Mouse (Mus musculus) myocyte (in vitro differentiated cells): ENCODE results near the gene Nme6. TPM values are rescaled to one million over a fixed set of nuclear protein-coding genes. Genes with fewer than 3 reads are reported as not detected.

Experiments
- H3K27me3 ChIP-seq: one replicate; pipeline ENCODE4 v1.6.1; 2011; ENCODE audit not compliant: control insufficient read depth, insufficient read depth, insufficient read length
- H3K36me3 ChIP-seq: one replicate; pipeline ENCODE4 v1.6.1; 2011; ENCODE audit not compliant: control insufficient read depth, insufficient read depth
- H3K4me2 ChIP-seq: one replicate; pipeline ENCODE4 v1.6.1; 2011; ENCODE audit warnings: low read depth, control low read depth
- H3K4me3 ChIP-seq: one replicate; pipeline ENCODE4 v1.5.1; 2011; ENCODE audit warnings: mild to moderate bottlenecking, control low read depth, moderate library complexity
- H3K79me2 ChIP-seq: one replicate; pipeline ENCODE4 v1.6.1; 2011; ENCODE audit not compliant: control insufficient read depth, insufficient read depth
- H3ac ChIP-seq: one replicate; pipeline ENCODE4 v1.6.1; 2011; ENCODE audit not compliant: control insufficient read depth, insufficient read length
- CEBPB ChIP-seq: IDR thresholded peaks from 2 replicates; pipeline ENCODE4 v1.6.1; 2011; ENCODE audit warnings: mild to moderate bottlenecking, moderate library complexity; ENCODE audit not compliant: poor library complexity, insufficient read depth, severe bottlenecking
- E2F4 ChIP-seq: IDR thresholded peaks from one replicate; pipeline ENCODE4 v1.6.1; 2011; ENCODE audit warnings: mild to moderate bottlenecking, control low read depth, moderate library complexity; ENCODE audit not compliant: insufficient read depth
- MAX ChIP-seq: IDR thresholded peaks from one replicate; pipeline ENCODE4 v1.6.1; 2011; ENCODE audit warnings: low read depth, mild to moderate bottlenecking, control low read depth
- MYOD1 ChIP-seq, 3 experiments: IDR thresholded peaks; one replicate each; pipeline ENCODE4 v1.6.1; 2011; ENCODE audit warnings: control low read depth in 2 of 3, low read depth in 2 of 3, mild to moderate bottlenecking in 2 of 3, moderate library complexity in 1 of 3; ENCODE audit not compliant: insufficient read length in 2 of 3, control insufficient read depth in 1 of 3
- MYOG ChIP-seq, 3 experiments: IDR thresholded peaks; one replicate each; pipeline ENCODE4 v1.6.1; 2011; ENCODE audit warnings: control low read depth in 2 of 3, low read depth in 2 of 3, mild to moderate bottlenecking in 2 of 3; ENCODE audit not compliant: insufficient read length in 2 of 3, control insufficient read depth in 1 of 3, insufficient read depth in 1 of 3
- POLR2A ChIP-seq: IDR thresholded peaks from one replicate; pipeline ENCODE4 v1.6.1; 2011; ENCODE audit warnings: low read depth, mild to moderate bottlenecking, control low read depth, moderate library complexity; ENCODE audit not compliant: insufficient read length
- POLR2AphosphoS2 ChIP-seq: IDR thresholded peaks from one replicate; pipeline ENCODE4 v1.6.1; 2011; ENCODE audit warnings: low read depth, control low read depth; ENCODE audit not compliant: insufficient read length
- REST ChIP-seq: IDR thresholded peaks from one replicate; pipeline ENCODE4 v1.6.1; 2011; ENCODE audit warnings: mild to moderate bottlenecking, control low read depth, moderate library complexity; ENCODE audit not compliant: insufficient read depth, insufficient read length
- SRF ChIP-seq: IDR thresholded peaks from one replicate; pipeline ENCODE4 v1.6.1; 2011; ENCODE audit warnings: low read depth; ENCODE audit not compliant: control insufficient read depth, insufficient read length
- TCF12 ChIP-seq: IDR thresholded peaks from one replicate; pipeline ENCODE4 v1.6.1; 2011; ENCODE audit warnings: mild to moderate bottlenecking, control low read depth; ENCODE audit not compliant: poor library complexity, insufficient read depth, severe bottlenecking
- TCF3 ChIP-seq: IDR thresholded peaks from one replicate; pipeline ENCODE4 v1.6.1; 2011; ENCODE audit warnings: low read depth, control low read depth; ENCODE audit not compliant: insufficient read length
- USF1 ChIP-seq: IDR thresholded peaks from one replicate; pipeline ENCODE4 v1.6.1; 2011; ENCODE audit warnings: low read depth, mild to moderate bottlenecking, control low read depth, moderate library complexity
- polyA plus RNA-seq: library from polyadenylated mRNA; unstranded; fragments of >200 nt; fragmentation: generic; extraction: Trizol; gene quantifications from one replicate; pipeline ENCODE4 v1.2.1, GENCODE M21; 2012; ENCODE audit warnings: missing spikeins

Gene Nme6
- polyA plus RNA-seq, 1 experiment, result 32.2 TPM

- Histone ChIP-seq H3K27me3 (no peaks in the 10 kb centered on the region), H3K4me2 (no peak within 1 kb of the TSS), H3K36me3 (peaks cover 2% of the 10 kb centered on the region), H3K79me2 (no peaks in the 10 kb centered on the region), H3ac (no peak within 1 kb of the TSS), H3K4me3 (no peak within 1 kb of the TSS)
- TF ChIP-seq SRF (no peak), MYOD1 (IDR thresholded peaks at IDR 0.05; ENCODE audit: control insufficient read depth in 1 of 3, insufficient read length in 2 of 3, low read depth in 2 of 3) (no peak), CEBPB (peak; percentile 78; the same call in 1 of the 2 replicates), MAX (no peak)
Observed at GRCm38 (mm10) chr9:109849312-109849758, 16.8 kb downstream of the Nme6 start, which contains the start of gene Camp. Gene Camp, minus strand, starts transcription at chr9:109849617.

- no peaks in the 10 kb centered on the region for H3K27me3 ChIP-seq
- H3ac ChIP-seq, result no peak overlapping the region
- H3K79me2 ChIP-seq, result no peaks in the 10 kb centered on the region
- H3K36me3 ChIP-seq, result no peaks in the 10 kb centered on the region
- H3K4me2 ChIP-seq, result no peak overlapping the region
- no peak overlapping the region for H3K4me3 ChIP-seq
- TF ChIP-seq TCF3 (no peak), POLR2A (no peak), SRF (no peak), MYOD1 (IDR thresholded peaks at IDR 0.05; ENCODE audit: control insufficient read depth in 1 of 3, insufficient read length in 2 of 3, low read depth in 2 of 3) (no peak), USF1 (no peak), MAX (no peak), E2F4 (no peak), TCF12 (no peak), POLR2AphosphoS2 (no peak), CEBPB (no peak), MYOG (IDR thresholded peaks at IDR 0.05; ENCODE audit: control insufficient read depth in 1 of 3, insufficient read depth in 1 of 3, insufficient read length in 2 of 3, low read depth in 2 of 3) (no peak), REST (no peak)
Observed at GRCm38 (mm10) chr9:109850099-109850498, 17.6 kb downstream of the Nme6 start.

GRCm38 (mm10) chr9:109854341-109854740, 21.8 kb downstream of the Nme6 start:
- TF ChIP-seq POLR2AphosphoS2 (no peak), TCF3 (no peak), SRF (no peak), REST (no peak), CEBPB (no peak), MAX (no peak), TCF12 (no peak), E2F4 (no peak)
- no peak overlapping the region for H3K4me3 ChIP-seq

GRCm38 (mm10) chr9:109855947-109856346, 23.4 kb downstream of the Nme6 start:
- Histone ChIP-seq H3K4me2 (no peak overlapping the region), H3ac (no peak overlapping the region), H3K79me2 (no peaks in the 10 kb centered on the region), H3K4me3 (no peak overlapping the region), H3K27me3 (peaks cover 10% of the 10 kb centered on the region), H3K36me3 (no peaks in the 10 kb centered on the region)
- TF ChIP-seq POLR2A (no peak), USF1 (no peak), REST (no peak)

More at GRCm38 (mm10) chr9:109854341-109854740, 21.8 kb downstream of the Nme6 start:
- Histone ChIP-seq H3ac (no peak overlapping the region), H3K36me3 (no peaks in the 10 kb centered on the region), H3K27me3 (peaks cover 10% of the 10 kb centered on the region), H3K79me2 (no peaks in the 10 kb centered on the region), H3K4me2 (no peak overlapping the region)

- H3K4me2 ChIP-seq, result peak overlapping the region; percentile 92
- H3ac ChIP-seq, result no peak overlapping the region
- peaks cover 10% of the 10 kb centered on the region for H3K27me3 ChIP-seq
- H3K79me2 ChIP-seq, result no peaks in the 10 kb centered on the region
- no peaks in the 10 kb centered on the region for H3K36me3 ChIP-seq
- no peak overlapping the region for H3K4me3 ChIP-seq
- TF ChIP-seq E2F4, result no peak
- TF ChIP-seq USF1, result no peak
- no peak for TF ChIP-seq MYOG (IDR thresholded peaks at IDR 0.05; ENCODE audit: control insufficient read depth in 1 of 3, insufficient read depth in 1 of 3, insufficient read length in 2 of 3, low read depth in 2 of 3)
- TF ChIP-seq MYOD1 (IDR thresholded peaks at IDR 0.05; ENCODE audit: control insufficient read depth in 1 of 3, insufficient read length in 2 of 3, low read depth in 2 of 3), result no peak
- TF ChIP-seq SRF, result no peak
- TF ChIP-seq POLR2AphosphoS2, result no peak
- TF ChIP-seq MAX, result no peak
- no peak for TF ChIP-seq TCF12
- TF ChIP-seq TCF3, result no peak
- no peak for TF ChIP-seq POLR2A
- TF ChIP-seq REST, result no peak
- no peak for TF ChIP-seq CEBPB
Observed at GRCm38 (mm10) chr9:109862397-109863044, 30.0 kb downstream of the Nme6 start.
